Mouse (Mus musculus) G1E (cell line): Measurements from ENCODE around the gene Cnot6l.

ENCODE experiments used
- CTCF ChIP-seq: IDR thresholded peaks from 2 replicates; pipeline ENCODE4 v1.5.1; 2012; ENCODE audit warnings: low read depth, low read length, inconsistent platforms, mixed read lengths
- GATA2 ChIP-seq: IDR thresholded peaks from 2 replicates; pipeline ENCODE4 v1.6.1; 2012; ENCODE audit warnings: low read depth, low read length, inconsistent platforms, borderline replicate concordance

GRCm38 (mm10) chr5:96183211-96183610 lies 19.2 kb upstream of the Cnot6l start:
- no peak for TF ChIP-seq CTCF
- TF ChIP-seq GATA2: no peak
